Mouse (Mus musculus) liver, embryonic 14 days (tissue): ENCODE results near the gene Usp33. TPM values are rescaled to one million over a fixed set of nuclear protein-coding genes. Genes with fewer than 3 reads are reported as not detected.

Source experiments
- polyA plus RNA-seq: library from polyadenylated mRNA; depleted of rRNA; stranded (reverse); fragments of >200 nt; gene quantifications from 2 replicates; pipeline ENCODE4 v1.2.3, GENCODE M21; 2012; rRNA removed

Gene Usp33
- 20.2 and 21.8 TPM in 2 replicates for polyA plus RNA-seq

GRCm38 (mm10) chr3:152345732-152346632 is at the start of gene Usp33:
TSS of gene Usp33 (plus strand) at chr3:152346478.

GRCm38 (mm10) chr3:152339862-152340557 is 6.3 kb upstream of the Usp33 start, which contains the start of gene Miga1:
TSS of gene Miga1 (minus strand) at chr3:152340407.

GRCm38 (mm10) chr3:152395350-152396277 is 49.3 kb downstream of the Usp33 start, which contains the start of gene Zzz3:
TSS of gene Zzz3 (plus strand) at chr3:152395473.

Other genes starting within 250 kb of the Usp33 start
- gene Gipc2, start 180.2 kb upstream of the Usp33 start, polyA plus RNA-seq, result 8.6 TPM in 2 replicates
- gene Dnajb4, start 136.2 kb upstream of the Usp33 start, polyA plus RNA-seq, result 17.8 and 21.9 TPM in 2 replicates
- gene Fubp1, start 136.1 kb upstream of the Usp33 start, polyA plus RNA-seq, result 53.5 and 59.8 TPM in 2 replicates
- 0.22 and 0.51 TPM in 2 replicates for gene Nexn, start 80.1 kb upstream of the Usp33 start, polyA plus RNA-seq
- gene Miga1, start 6.1 kb upstream of the Usp33 start, polyA plus RNA-seq, result 3.2 and 3.6 TPM in 2 replicates
- gene Zzz3, start 49.0 kb downstream of the Usp33 start, polyA plus RNA-seq, result 7.6 and 9.0 TPM in 2 replicates